Mouse (Mus musculus) limb, embryonic 13.5 days (tissue): ENCODE data around the gene Agap1. TPM values are rescaled to one million over a fixed set of nuclear protein-coding genes. Genes with fewer than 3 reads are reported as not detected.

Experiments
- ATAC-seq: fragments of 200-750 bp; cut with Nextera tagmentation; 2 replicates; pipeline ENCODE4 v1.8.0; 2017; ENCODE audit warnings: low read depth, moderate number of reproducible peaks, moderate TSS enrichment; ENCODE audit not compliant: low FRiP score
- H3K27ac ChIP-seq: fragments of 300-500 bp; sonication (generic); 2 replicates; pipeline ENCODE4 v1.5.1; 2015; ENCODE audit warnings: inconsistent platforms, mild to moderate bottlenecking, moderate library complexity
- H3K27me3 ChIP-seq: fragments of 300-500 bp; sonication (generic); 2 replicates; pipeline ENCODE4 v1.6.1; 2015; ENCODE audit warnings: mild to moderate bottlenecking, inconsistent platforms
- H3K36me3 ChIP-seq: fragments of 300-500 bp; sonication (generic); 2 replicates; pipeline ENCODE4 v1.6.1; 2015; ENCODE audit warnings: inconsistent platforms, mild to moderate bottlenecking, moderate library complexity
- H3K4me1 ChIP-seq: fragments of 300-500 bp; sonication (generic); 2 replicates; pipeline ENCODE4 v1.6.1; 2015; ENCODE audit warnings: inconsistent platforms
- H3K4me2 ChIP-seq: fragments of 300-500 bp; sonication (generic); replicated peaks from 2 replicates; pipeline ENCODE4 v1.6.1; 2015; ENCODE audit warnings: inconsistent platforms, mild to moderate bottlenecking, moderate library complexity
- H3K4me3 ChIP-seq: fragments of 300-500 bp; sonication (generic); 2 replicates; pipeline ENCODE4 v1.5.1; 2015; ENCODE audit warnings: moderate library complexity, mild to moderate bottlenecking, inconsistent platforms
- H3K9ac ChIP-seq: fragments of 300-500 bp; sonication (generic); 2 replicates; pipeline ENCODE4 v1.6.1; 2015; ENCODE audit warnings: mild to moderate bottlenecking, inconsistent platforms
- H3K9me3 ChIP-seq: fragments of 300-500 bp; sonication (generic); 2 replicates; pipeline ENCODE4 v1.6.1; 2016; ENCODE audit warnings: inconsistent platforms
- WGBS: fragments of 180-500 bp; shearing (Covaris S2); methylation state at CpG from one replicate; pipeline ENCODE4 v1.1.7; 2015; 5-methylcytosine and 5-hydroxymethylcytosine counted together
- polyA plus RNA-seq: library from polyadenylated mRNA; unstranded; fragments of >200 nt; fragmentation: Nextera tagmentation; extraction: Ambion mirVana; gene quantifications from 2 replicates; pipeline ENCODE4 v1.2.1, GENCODE M21; 2015

Gene Agap1
- polyA plus RNA-seq, 1 experiment from 2014 or later: 13.3 TPM

DNA sequence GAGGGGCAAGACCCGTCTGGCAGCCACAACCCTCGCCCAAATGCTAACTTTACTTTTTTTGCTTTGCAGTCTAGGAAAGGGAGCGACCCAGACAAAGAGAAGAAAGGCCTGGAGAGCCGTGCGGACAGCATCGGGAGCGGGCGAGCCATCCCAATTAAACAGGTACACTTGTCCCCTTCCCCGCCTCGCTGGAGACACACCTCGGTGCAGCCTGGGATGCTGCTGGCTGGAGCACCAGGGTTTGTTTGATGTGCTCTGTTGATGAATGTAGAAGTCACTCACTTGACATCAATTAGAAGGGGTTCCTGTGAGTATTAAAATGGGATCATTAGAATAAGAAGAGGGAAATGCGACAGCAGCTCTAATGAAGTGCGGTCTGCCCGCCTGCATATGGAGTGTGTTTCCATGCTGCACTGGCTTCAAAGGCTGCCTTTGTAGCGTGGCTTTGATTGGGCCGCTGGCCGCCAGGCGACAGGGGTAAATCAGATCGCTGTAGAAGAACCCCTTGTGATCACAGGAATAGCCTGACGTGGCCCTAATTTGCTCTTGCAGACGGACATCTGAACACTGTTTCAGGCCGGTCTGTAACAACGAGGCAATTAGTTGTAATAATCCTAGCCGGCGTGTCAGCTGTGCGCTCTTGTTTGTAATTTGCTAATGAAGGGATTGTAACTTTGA is 216.6 kb downstream of the Agap1 start:
- Histone ChIP-seq H3K4me3 (no peak overlapping the region), H3K36me3 (peaks cover 60% of the 10 kb centered on the region), H3K9me3 (peaks cover 3% of the 10 kb centered on the region; the same call in 1 of the 2 replicates), H3K9ac (no peak overlapping the region), H3K27ac (no peak overlapping the region), H3K4me2 (no peak overlapping the region), H3K27me3 (peaks cover 22% of the 10 kb centered on the region), H3K4me1 (peaks cover 10% of the 10 kb centered on the region)
- no peak for ATAC-seq
- 34% methylated on average over 26 of the region's 26 CpGs for WGBS

DNA sequence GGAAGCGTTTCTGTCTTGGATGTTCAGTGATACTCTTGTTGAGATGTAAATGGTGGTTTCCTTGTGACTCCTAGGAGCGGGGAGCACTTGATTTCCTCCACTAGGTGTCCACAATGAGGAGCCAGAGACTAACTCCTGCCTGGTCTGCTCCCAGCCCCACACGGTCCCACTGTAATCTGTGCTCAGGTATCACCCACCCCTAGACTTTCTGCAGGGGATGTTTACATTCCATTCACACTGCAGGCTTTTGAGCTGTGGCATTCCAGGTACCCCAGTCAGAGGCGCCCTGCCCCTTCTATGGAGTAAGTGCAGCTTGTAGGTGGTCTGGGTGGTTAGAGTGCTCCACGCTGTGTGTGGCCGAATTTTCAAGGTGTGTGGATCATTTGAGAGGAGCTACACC is 218.5 kb downstream of the Agap1 start:
- Histone ChIP-seq H3K4me2 (no peak overlapping the region), H3K36me3 (peaks cover 61% of the 10 kb centered on the region), H3K4me1 (peaks cover 10% of the 10 kb centered on the region), H3K27me3 (peaks cover 22% of the 10 kb centered on the region), H3K4me3 (no peak overlapping the region), H3K9ac (no peak overlapping the region), H3K27ac (no peak overlapping the region), H3K9me3 (peaks cover 3% of the 10 kb centered on the region; the same call in 1 of the 2 replicates)
- 80% methylated on average over 6 of the region's 6 CpGs for WGBS
- no peak for ATAC-seq

DNA sequence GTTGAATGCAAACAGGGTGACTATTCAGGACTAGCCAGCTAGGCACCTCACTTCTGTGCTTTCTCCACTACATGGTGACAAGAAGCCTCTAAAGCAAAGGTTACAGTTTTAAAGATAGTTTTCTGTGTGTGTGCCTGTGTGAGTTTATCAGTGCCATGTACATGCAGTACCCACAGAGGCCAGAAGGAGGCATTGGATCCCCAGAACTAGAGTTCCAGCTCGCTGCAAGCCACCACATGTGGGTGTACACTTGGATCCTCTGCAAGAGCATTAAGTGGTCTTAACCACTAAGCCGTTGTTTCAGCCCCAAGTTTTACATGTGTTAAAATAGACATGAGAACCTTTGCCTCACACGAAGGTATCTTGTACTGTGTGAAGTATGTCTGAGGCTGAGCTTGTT is 219.1 kb downstream of the Agap1 start:
- H3K4me3 ChIP-seq: no peak overlapping the region

DNA sequence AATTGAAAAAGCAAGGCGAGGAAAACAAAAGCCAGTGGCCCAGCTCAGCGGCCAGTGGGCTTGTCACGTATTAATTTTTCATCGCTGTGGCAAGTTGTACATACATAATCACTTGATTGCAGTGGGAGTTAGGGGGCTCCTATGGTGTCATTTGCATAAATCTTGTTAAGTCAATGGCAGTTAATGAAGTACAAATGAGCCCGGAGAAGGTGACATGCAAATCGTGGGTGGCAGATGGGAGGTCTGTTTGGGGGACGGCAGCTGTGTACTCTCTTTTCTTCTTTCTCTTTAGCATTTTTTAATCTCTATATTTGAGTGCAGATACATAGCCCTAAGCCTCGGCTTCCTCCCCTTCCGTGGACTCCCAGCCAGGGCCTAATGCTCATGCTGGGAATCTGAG is 220.1 kb downstream of the Agap1 start:
- Histone ChIP-seq H3K27ac (no peak overlapping the region), H3K4me2 (no peak overlapping the region), H3K9me3 (peaks cover 3% of the 10 kb centered on the region; the same call in 1 of the 2 replicates), H3K9ac (no peak overlapping the region), H3K36me3 (peaks cover 57% of the 10 kb centered on the region), H3K27me3 (peaks cover 15% of the 10 kb centered on the region), H3K4me3 (no peak overlapping the region), H3K4me1 (peaks cover 8% of the 10 kb centered on the region)
- no peak for ATAC-seq
- WGBS: 89% methylated on average over 9 of the region's 9 CpGs

More for the DNA sequence above, 219.1 kb downstream of the Agap1 start:
- H3K9me3 ChIP-seq: peaks cover 3% of the 10 kb centered on the region; the same call in 1 of the 2 replicates
- H3K4me2 ChIP-seq: no peak overlapping the region
- peaks cover 10% of the 10 kb centered on the region for H3K4me1 ChIP-seq
- no peak overlapping the region for H3K27ac ChIP-seq
- 79% methylated on average over 3 of the region's 3 CpGs for WGBS
- H3K36me3 ChIP-seq: peaks cover 62% of the 10 kb centered on the region
- peaks cover 22% of the 10 kb centered on the region for H3K27me3 ChIP-seq
- no peak; the same call in 1 of the 2 replicates for ATAC-seq
- no peak overlapping the region for H3K9ac ChIP-seq

DNA sequence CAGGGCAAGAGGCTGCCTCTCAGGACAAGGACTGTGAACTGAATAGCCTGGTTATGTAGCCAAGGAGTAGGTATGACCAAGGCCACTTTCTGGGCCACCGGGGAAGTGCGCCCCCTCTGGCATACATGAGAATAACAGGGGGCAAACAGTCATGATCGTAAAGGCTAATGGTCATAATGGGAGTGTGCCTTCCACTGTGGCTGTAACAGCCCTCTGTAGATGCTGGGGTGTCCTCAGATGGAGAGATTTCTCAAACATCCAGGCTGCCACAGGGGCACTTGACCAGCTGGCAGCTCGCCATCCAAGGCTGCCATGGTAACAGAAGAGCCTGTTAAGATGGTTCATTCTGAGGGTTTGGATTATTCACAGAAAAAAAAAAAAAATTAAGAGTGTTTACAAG is 221.8 kb downstream of the Agap1 start:
- Histone ChIP-seq H3K4me1 (peaks cover under 1% of the 10 kb centered on the region; the same call in 1 of the 2 replicates), H3K9ac (no peak overlapping the region), H3K4me2 (no peak overlapping the region), H3K4me3 (no peak overlapping the region), H3K27ac (no peak overlapping the region), H3K9me3 (peaks cover 3% of the 10 kb centered on the region; the same call in 1 of the 2 replicates), H3K27me3 (peaks cover under 1% of the 10 kb centered on the region; the same call in 1 of the 2 replicates), H3K36me3 (peaks cover 49% of the 10 kb centered on the region)
- WGBS: 75% methylated on average over 4 of the region's 4 CpGs
- ATAC-seq: no peak

DNA sequence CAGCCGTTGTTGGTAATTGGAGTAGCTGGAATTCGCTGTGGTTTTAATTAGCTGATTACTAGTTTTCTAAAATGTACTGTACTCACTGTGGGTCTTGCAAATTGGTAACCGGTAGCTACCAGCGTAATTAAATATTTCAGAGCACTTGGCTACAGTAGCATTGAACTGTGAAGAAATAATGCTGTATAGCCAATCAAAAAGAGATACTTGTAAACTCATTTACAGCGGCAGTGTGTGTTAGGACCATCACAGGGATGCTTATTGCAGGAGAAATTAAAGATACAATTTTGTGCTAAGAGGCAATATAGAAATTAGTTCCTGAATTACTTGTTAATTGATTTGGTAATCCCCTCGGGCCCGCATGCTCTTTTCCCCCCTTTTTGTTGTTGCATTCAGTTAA is 226.1 kb downstream of the Agap1 start:
- Histone ChIP-seq H3K27ac (no peak overlapping the region), H3K4me1 (no peaks in the 10 kb centered on the region; the same call in 1 of the 2 replicates), H3K27me3 (no peaks in the 10 kb centered on the region), H3K9ac (no peak overlapping the region), H3K9me3 (no peaks in the 10 kb centered on the region), H3K36me3 (peaks cover 37% of the 10 kb centered on the region), H3K4me2 (no peak overlapping the region), H3K4me3 (no peak overlapping the region)
- WGBS: 65% methylated on average over 7 of the region's 7 CpGs
- no peak for ATAC-seq

DNA sequence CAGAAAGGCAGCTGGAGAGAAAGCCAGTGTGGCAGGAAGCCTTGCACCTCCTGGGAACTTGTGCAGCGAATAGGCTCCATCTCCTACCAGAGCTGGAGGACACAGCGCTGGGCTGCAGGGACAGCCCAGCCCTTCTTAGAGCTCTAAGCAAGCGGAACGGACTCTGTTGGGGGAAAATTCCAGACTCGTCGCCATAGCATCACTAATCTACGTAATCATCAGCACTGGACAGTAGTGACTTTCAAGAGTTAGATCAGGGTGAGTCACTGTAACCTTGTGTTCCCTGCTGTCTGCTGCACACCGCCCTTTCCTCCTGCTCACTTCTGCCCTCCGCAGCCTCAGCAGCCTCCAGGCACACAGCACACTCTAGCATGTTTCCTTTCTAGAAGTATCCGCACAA is 234.3 kb downstream of the Agap1 start:
- peaks cover 8% of the 10 kb centered on the region; the same call in 1 of the 2 replicates for H3K4me1 ChIP-seq
- no peaks in the 10 kb centered on the region for H3K27me3 ChIP-seq
- ATAC-seq: no peak
- peaks cover 35% of the 10 kb centered on the region for H3K36me3 ChIP-seq
- H3K27ac ChIP-seq: no peak overlapping the region
- H3K4me3 ChIP-seq: no peak overlapping the region
- WGBS: 84% methylated on average over 10 of the region's 10 CpGs
- no peaks in the 10 kb centered on the region for H3K9me3 ChIP-seq
- no peak overlapping the region for H3K9ac ChIP-seq
- no peak overlapping the region for H3K4me2 ChIP-seq

DNA sequence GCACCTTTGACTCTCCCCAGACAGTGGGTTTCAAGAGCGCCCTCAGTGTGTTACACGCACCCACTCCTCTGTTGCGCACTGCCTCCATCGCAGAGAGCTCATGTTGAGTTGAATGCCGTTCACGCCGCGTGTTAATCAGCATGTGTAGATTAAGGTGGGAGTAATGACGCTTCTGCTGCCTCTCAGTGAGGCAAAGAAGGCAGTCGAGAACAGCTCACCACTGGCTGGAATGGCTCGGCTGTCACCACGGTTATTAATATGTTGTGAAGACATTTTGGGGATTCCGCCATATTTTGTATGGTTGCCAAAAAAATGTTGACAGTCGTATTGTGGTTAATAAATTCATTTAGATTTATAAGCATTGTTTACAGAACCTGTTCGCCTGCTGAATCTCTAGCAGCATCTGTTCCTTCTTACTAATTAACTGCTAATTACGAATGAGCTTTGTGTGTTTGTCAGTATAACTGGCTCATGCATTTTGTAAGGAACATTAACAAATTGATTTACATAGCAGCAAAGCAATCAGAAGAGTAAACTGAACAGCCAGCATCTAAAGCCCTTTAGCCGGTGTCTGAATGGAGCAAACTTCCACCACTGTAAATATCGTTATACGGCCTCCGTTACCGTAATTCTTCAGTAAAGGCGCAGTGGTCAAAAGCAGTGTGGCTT is 235.1 kb downstream of the Agap1 start:
- Histone ChIP-seq H3K4me3 (no peak overlapping the region), H3K9me3 (no peaks in the 10 kb centered on the region)

DNA sequence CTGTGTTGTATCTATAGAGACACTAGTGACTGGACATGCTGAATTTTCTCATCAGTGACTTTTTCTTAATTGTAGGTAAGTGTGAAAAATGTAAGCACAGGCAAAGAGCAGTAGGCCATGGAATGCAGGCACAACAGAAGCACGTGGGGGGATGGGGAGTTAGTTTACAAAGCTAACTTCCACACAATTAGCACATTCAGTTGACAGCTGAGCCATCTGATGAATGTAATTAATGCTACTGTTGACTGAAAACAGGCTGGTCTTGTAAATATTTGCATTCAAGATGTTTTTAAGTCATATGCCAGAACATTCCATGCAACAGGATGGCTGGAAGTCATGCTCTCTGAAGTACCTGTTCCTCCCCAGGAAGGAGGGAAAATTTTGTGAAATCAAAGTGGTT is 236.5 kb downstream of the Agap1 start:
- ATAC-seq: no peak

More for the DNA sequence above, 235.1 kb downstream of the Agap1 start:
- H3K27me3 ChIP-seq: no peaks in the 10 kb centered on the region
- WGBS: 84% methylated on average over 22 of the region's 22 CpGs
- H3K27ac ChIP-seq: no peak overlapping the region
- no peak overlapping the region for H3K9ac ChIP-seq
- peaks cover 28% of the 10 kb centered on the region for H3K36me3 ChIP-seq
- no peak overlapping the region for H3K4me2 ChIP-seq
- no peak for ATAC-seq
- H3K4me1 ChIP-seq: peaks cover 8% of the 10 kb centered on the region; the same call in 1 of the 2 replicates

DNA sequence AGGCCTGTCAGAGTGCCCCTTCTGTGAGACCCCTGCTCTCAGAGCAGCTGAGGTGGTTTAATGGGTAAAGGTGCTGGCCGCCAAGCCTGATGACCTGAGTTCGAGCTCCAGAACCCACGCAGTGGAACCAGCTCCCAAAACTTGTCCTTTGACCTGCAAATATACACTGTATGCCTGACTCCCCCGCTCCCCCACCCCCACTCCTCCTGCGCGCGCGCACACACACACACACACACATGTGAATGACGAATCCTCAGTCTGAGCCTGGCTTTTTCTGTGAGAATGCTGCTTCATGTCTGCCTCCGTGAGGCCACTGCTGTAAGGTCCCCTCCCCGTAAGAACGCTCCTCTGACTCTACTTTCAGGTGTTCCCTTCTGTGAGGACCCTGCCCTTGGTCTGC is 237.8 kb downstream of the Agap1 start:
- Histone ChIP-seq H3K4me2 (no peak overlapping the region), H3K4me1 (peaks cover 4% of the 10 kb centered on the region; the same call in 1 of the 2 replicates), H3K4me3 (no peak overlapping the region), H3K27ac (no peak overlapping the region), H3K27me3 (no peaks in the 10 kb centered on the region), H3K9ac (no peak overlapping the region), H3K36me3 (peaks cover 24% of the 10 kb centered on the region), H3K9me3 (no peaks in the 10 kb centered on the region)
- no peak for ATAC-seq
- 92% methylated on average over 12 of the region's 12 CpGs for WGBS

More for the DNA sequence above, 236.5 kb downstream of the Agap1 start:
- Histone ChIP-seq H3K27ac (no peak overlapping the region), H3K9ac (no peak overlapping the region), H3K27me3 (no peaks in the 10 kb centered on the region), H3K4me1 (peaks cover 8% of the 10 kb centered on the region; the same call in 1 of the 2 replicates), H3K4me2 (no peak overlapping the region), H3K36me3 (peaks cover 20% of the 10 kb centered on the region), H3K9me3 (no peaks in the 10 kb centered on the region), H3K4me3 (no peak overlapping the region)
- 64% methylated on average over 1 of the region's 1 CpGs for WGBS

DNA sequence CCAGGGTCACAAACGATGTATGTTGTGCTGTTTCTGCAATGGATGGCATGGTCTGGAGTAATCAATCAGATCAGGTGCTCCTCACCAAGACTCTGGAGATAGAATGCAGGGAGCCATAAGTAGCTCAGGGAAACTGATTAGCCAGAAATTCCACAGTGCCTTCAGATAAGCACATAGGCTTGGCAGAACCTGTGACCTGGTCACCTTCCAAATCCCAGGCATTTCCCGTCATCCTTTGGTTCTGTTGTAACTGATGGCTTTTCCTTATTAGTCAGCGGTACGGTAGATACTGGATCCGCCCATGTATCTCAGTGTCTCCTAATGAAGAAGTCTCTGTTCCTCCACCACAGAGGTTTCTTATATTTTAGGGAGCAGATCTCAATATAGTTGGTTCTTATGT is 240.3 kb downstream of the Agap1 start:
- Histone ChIP-seq H3K4me3 (no peak overlapping the region), H3K9me3 (no peaks in the 10 kb centered on the region), H3K36me3 (peaks cover 21% of the 10 kb centered on the region), H3K4me1 (peaks cover 4% of the 10 kb centered on the region; the same call in 1 of the 2 replicates), H3K27ac (no peak overlapping the region), H3K4me2 (no peak overlapping the region), H3K27me3 (no peaks in the 10 kb centered on the region), H3K9ac (no peak overlapping the region)
- WGBS: 88% methylated on average over 5 of the region's 5 CpGs
- ATAC-seq: no peak

DNA sequence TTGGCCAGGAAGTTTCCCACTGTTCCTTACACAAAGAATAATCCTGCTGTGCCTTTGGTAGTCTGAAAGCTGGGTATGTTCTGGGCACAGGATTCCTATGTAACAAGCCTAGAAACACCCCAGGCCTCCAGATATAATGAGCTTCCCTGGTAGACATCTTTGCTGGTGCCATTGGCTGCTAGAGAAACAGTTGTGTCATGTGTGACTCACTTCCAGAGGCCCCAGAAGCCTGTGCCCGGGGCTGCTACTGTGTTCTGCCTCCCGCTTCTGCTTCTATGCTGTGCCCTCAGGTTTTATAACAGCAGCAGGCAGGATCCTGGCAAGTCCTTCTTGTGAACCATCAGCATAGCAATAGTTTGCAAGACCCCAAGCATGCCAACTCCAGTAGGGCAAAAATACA is 242.6 kb downstream of the Agap1 start:
- H3K4me2 ChIP-seq: no peak overlapping the region
- no peaks in the 10 kb centered on the region for H3K9me3 ChIP-seq
- H3K9ac ChIP-seq: no peak overlapping the region
- no peak overlapping the region for H3K27ac ChIP-seq
- peaks cover 29% of the 10 kb centered on the region for H3K36me3 ChIP-seq
- no peaks in the 10 kb centered on the region for H3K27me3 ChIP-seq
- H3K4me3 ChIP-seq: no peak overlapping the region
- H3K4me1 ChIP-seq: peaks cover 11% of the 10 kb centered on the region
- 84% methylated on average over 2 of the region's 2 CpGs for WGBS
- no peak for ATAC-seq
